Mouse (Mus musculus) c-Kit-negative CD71-positive TER-119-positive erythroid progenitor cells, embryonic 14.5 days (primary cell): ENCODE measurements around the gene Tbc1d2b.
A peak's percentile ranks its signal among the peaks of the same experiment; 100 is the strongest.

Source experiments
- DNase-seq: peaks from one replicate; pipeline ENCODE4 v3.0.0-alpha.2; 2013; ENCODE audit warnings: low read depth, low spot score

Tbc1d2b gene

GRCm38 (mm10) chr9:90242855-90243254, 27.7 kb downstream of the Tbc1d2b start:
- no peak for DNase-seq

- DNase-seq = no peak
These were observed 28.3 kb downstream of the Tbc1d2b start for GRCm38 (mm10) chr9:90242291-90242690.

GRCm38 (mm10) chr9:90241618-90242017, 29.0 kb downstream of the Tbc1d2b start:
- DNase-seq = peak; percentile 80

GRCm38 (mm10) chr9:90241041-90241440, 29.6 kb downstream of the Tbc1d2b start:
- no peak for DNase-seq

- DNase-seq = no peak
These were observed 30.0 kb downstream of the Tbc1d2b start for GRCm38 (mm10) chr9:90240560-90240959.

GRCm38 (mm10) chr9:90237232-90238062, 33.2 kb downstream of the Tbc1d2b start:
- peak; percentile 81 for DNase-seq

GRCm38 (mm10) chr9:90236817-90237216, 33.8 kb downstream of the Tbc1d2b start:
- no peak for DNase-seq

- DNase-seq = no peak
These were observed 35.2 kb downstream of the Tbc1d2b start for GRCm38 (mm10) chr9:90235258-90235882.

GRCm38 (mm10) chr9:90234786-90235185, 35.8 kb downstream of the Tbc1d2b start:
- DNase-seq = no peak

- no peak for DNase-seq
These were observed 36.6 kb downstream of the Tbc1d2b start for GRCm38 (mm10) chr9:90233906-90234419.

GRCm38 (mm10) chr9:90232781-90233690, 37.6 kb downstream of the Tbc1d2b start:
- DNase-seq = no peak

GRCm38 (mm10) chr9:90227171-90227570, 43.4 kb downstream of the Tbc1d2b start:
- no peak for DNase-seq

- DNase-seq = no peak
These were observed 43.9 kb downstream of the Tbc1d2b start for GRCm38 (mm10) chr9:90226742-90227096.

GRCm38 (mm10) chr9:90226081-90226741, 44.4 kb downstream of the Tbc1d2b start:
- DNase-seq = no peak

- no peak for DNase-seq
These were observed 48.3 kb downstream of the Tbc1d2b start for GRCm38 (mm10) chr9:90222275-90222674.

- no peak for DNase-seq
These were observed 53.1 kb downstream of the Tbc1d2b start for GRCm38 (mm10) chr9:90217501-90217900.

- DNase-seq = no peak
These were observed 54.2 kb downstream of the Tbc1d2b start for GRCm38 (mm10) chr9:90216259-90217001.

- no peak for DNase-seq
These were observed 57.5 kb downstream of the Tbc1d2b start for GRCm38 (mm10) chr9:90213127-90213526.

GRCm38 (mm10) chr9:90208655-90209054, 61.9 kb downstream of the Tbc1d2b start:
- DNase-seq = no peak

- DNase-seq = no peak
These were observed 62.8 kb downstream of the Tbc1d2b start for GRCm38 (mm10) chr9:90207808-90208207.

- peak; percentile 75 for DNase-seq
These were observed 64.1 kb downstream of the Tbc1d2b start for GRCm38 (mm10) chr9:90206500-90206899.
